Mouse (Mus musculus): ENCODE measurements at regions not wholly inside any gene's neighbourhood (a gene's known extent, or its start where the extent isn't known, plus 50 kb on each side); places are given as distances from the start of the nearest gene placed in this dataset.

- DNase-seq (ENCODE audit: low spot score) = no peak
Measured at GRCm38 (mm10) chr5:125843259-125843658, 311.7 kb downstream of the Tmem132b start.

GRCm38 (mm10) chr5:125849722-125850121 is 318.1 kb downstream of the Tmem132b start:
- no peak for DNase-seq (ENCODE audit: low spot score)

GRCm38 (mm10) chr5:125876296-125876695 is 344.7 kb downstream of the Tmem132b start:
- DNase-seq (ENCODE audit: low spot score) = no peak

GRCm38 (mm10) chr5:125888840-125889239 is 357.3 kb downstream of the Tmem132b start:
- DNase-seq (ENCODE audit: low spot score) = no peak

- no peak for DNase-seq (ENCODE audit: low spot score)
Measured at GRCm38 (mm10) chr5:125893864-125894263, 362.3 kb downstream of the Tmem132b start.

GRCm38 (mm10) chr5:125902038-125902437 is 370.5 kb downstream of the Tmem132b start:
- DNase-seq (ENCODE audit: low spot score) = no peak

- no peak for DNase-seq (ENCODE audit: low spot score)
Measured at GRCm38 (mm10) chr5:125904426-125904825, 372.9 kb downstream of the Tmem132b start.

GRCm38 (mm10) chr5:125907332-125907731 is 375.8 kb downstream of the Tmem132b start:
- DNase-seq (ENCODE audit: low spot score) = no peak

GRCm38 (mm10) chr5:125907909-125908308 is 376.3 kb downstream of the Tmem132b start:
- no peak for DNase-seq (ENCODE audit: low spot score)

- DNase-seq (ENCODE audit: low spot score) = no peak
Measured at GRCm38 (mm10) chr5:125915857-125916256, 384.3 kb downstream of the Tmem132b start.

- no peak for DNase-seq (ENCODE audit: low spot score)
Measured at GRCm38 (mm10) chr5:125920965-125921364, 389.4 kb downstream of the Tmem132b start.

GRCm38 (mm10) chr5:125925856-125926497 is 394.4 kb downstream of the Tmem132b start:
- no peak for DNase-seq (ENCODE audit: low spot score)

GRCm38 (mm10) chr5:125931502-125931901 is 399.9 kb downstream of the Tmem132b start:
- no peak for DNase-seq (ENCODE audit: low spot score)

GRCm38 (mm10) chr5:125939416-125939815 is 407.8 kb downstream of the Tmem132b start:
- DNase-seq (ENCODE audit: low spot score) = no peak

GRCm38 (mm10) chr5:125946729-125947128 is 415.2 kb downstream of the Tmem132b start:
- no peak for DNase-seq (ENCODE audit: low spot score)

GRCm38 (mm10) chr5:125951641-125952040 is 420.1 kb downstream of the Tmem132b start:
- DNase-seq (ENCODE audit: low spot score) = no peak

GRCm38 (mm10) chr5:125964039-125964438 is 432.5 kb downstream of the Tmem132b start:
- DNase-seq (ENCODE audit: low spot score) = no peak

GRCm38 (mm10) chr5:125968151-125968550 is 436.6 kb downstream of the Tmem132b start:
- DNase-seq (ENCODE audit: low spot score) = no peak

- no peak for DNase-seq (ENCODE audit: low spot score)
Measured at GRCm38 (mm10) chr5:125974035-125974434, 442.5 kb downstream of the Tmem132b start.

- DNase-seq (ENCODE audit: low spot score) = no peak
Measured at GRCm38 (mm10) chr5:125979801-125980200, 448.2 kb downstream of the Tmem132b start.

- no peak for DNase-seq (ENCODE audit: low spot score)
Measured at GRCm38 (mm10) chr5:125985356-125985755, 453.8 kb downstream of the Tmem132b start.

GRCm38 (mm10) chr5:125997173-125997572 is 465.6 kb downstream of the Tmem132b start:
- no peak for DNase-seq (ENCODE audit: low spot score)

- DNase-seq (ENCODE audit: low spot score) = no peak
Measured at GRCm38 (mm10) chr5:126007871-126008270, 476.3 kb downstream of the Tmem132b start.

GRCm38 (mm10) chr5:126008321-126008720 is 476.7 kb downstream of the Tmem132b start:
- DNase-seq (ENCODE audit: low spot score) = no peak
